Mouse (Mus musculus) hindbrain, postnatal 0 days (tissue): ENCODE results near the gene Kcnq2. TPM values are rescaled to one million over a fixed set of nuclear protein-coding genes. Genes with fewer than 3 reads are reported as not detected.

Experiments used
- ATAC-seq: fragments of 200-750 bp; cut with Nextera tagmentation; 2 replicates; pipeline ENCODE4 v1.8.0; 2017; ENCODE audit warnings: mild to moderate bottlenecking, moderate TSS enrichment, moderate library complexity
- DNase-seq: peaks from one replicate; pipeline ENCODE4 v3.0.0-alpha.2; 2015; ENCODE audit warnings: low spot score
- H3K27ac ChIP-seq: fragments of 300-500 bp; sonication (generic); 2 replicates; pipeline ENCODE4 v1.5.1; 2014; ENCODE audit warnings: mild to moderate bottlenecking
- H3K27me3 ChIP-seq: fragments of 300-500 bp; sonication (generic); 2 replicates; pipeline ENCODE4 v1.6.1; 2014; ENCODE audit warnings: low read length, mixed read lengths; ENCODE audit not compliant: insufficient read depth
- H3K36me3 ChIP-seq: fragments of 300-500 bp; sonication (generic); 2 replicates; pipeline ENCODE4 v1.6.1; 2014; ENCODE audit warnings: low read length, mixed read lengths; ENCODE audit not compliant: insufficient read depth
- H3K4me1 ChIP-seq: fragments of 300-500 bp; sonication (generic); 2 replicates; pipeline ENCODE4 v1.6.1; 2014; ENCODE audit warnings: antibody characterized with exemption, low read length, mixed read lengths; ENCODE audit not compliant: insufficient read depth
- H3K4me2 ChIP-seq: fragments of 300-500 bp; sonication (generic); 2 replicates; pipeline ENCODE4 v1.6.1; 2014; ENCODE audit warnings: low read depth, mild to moderate bottlenecking, low read length, moderate library complexity, mixed read lengths
- H3K4me3 ChIP-seq: fragments of 300-500 bp; sonication (generic); 2 replicates; pipeline ENCODE4 v1.5.1; 2014; ENCODE audit warnings: low read length
- H3K9ac ChIP-seq: fragments of 300-500 bp; sonication (generic); replicated peaks from 2 replicates; pipeline ENCODE4 v1.6.1; 2014; ENCODE audit warnings: mild to moderate bottlenecking, low read length, moderate library complexity, mixed read lengths
- H3K9me3 ChIP-seq: fragments of 300-500 bp; sonication (generic); 2 replicates; pipeline ENCODE4 v1.6.1; 2016; ENCODE audit warnings: low read length, mixed read lengths
- CTCF ChIP-seq: IDR thresholded peaks from 2 replicates; pipeline ENCODE4 v1.5.1; 2016; ENCODE audit warnings: antibody characterized with exemption, control low read depth, low read depth
- WGBS: fragments of 180-500 bp; shearing (Covaris S2); extraction: QIAGEN DNeasy Blood & Tissue Kit; methylation state at CpG from one replicate; pipeline ENCODE4 v1.1.7; 2014; 5-methylcytosine and 5-hydroxymethylcytosine counted together
- polyA plus RNA-seq: library from polyadenylated mRNA; unstranded; fragments of >200 nt; fragmentation: Nextera tagmentation; extraction: Ambion mirVana; gene quantifications from 2 replicates; pipeline ENCODE4 v1.2.1, GENCODE M21; 2015
- total RNA-seq: library from RNA; depleted of rRNA; stranded (reverse); fragments of >200 nt; gene quantifications from 2 replicates; pipeline ENCODE4 v1.2.3, GENCODE M21; 2014

Kcnq2 gene
- total and polyA plus RNA-seq, 2 experiments from 2014 or later: 34.6 to 142 TPM

DNA sequence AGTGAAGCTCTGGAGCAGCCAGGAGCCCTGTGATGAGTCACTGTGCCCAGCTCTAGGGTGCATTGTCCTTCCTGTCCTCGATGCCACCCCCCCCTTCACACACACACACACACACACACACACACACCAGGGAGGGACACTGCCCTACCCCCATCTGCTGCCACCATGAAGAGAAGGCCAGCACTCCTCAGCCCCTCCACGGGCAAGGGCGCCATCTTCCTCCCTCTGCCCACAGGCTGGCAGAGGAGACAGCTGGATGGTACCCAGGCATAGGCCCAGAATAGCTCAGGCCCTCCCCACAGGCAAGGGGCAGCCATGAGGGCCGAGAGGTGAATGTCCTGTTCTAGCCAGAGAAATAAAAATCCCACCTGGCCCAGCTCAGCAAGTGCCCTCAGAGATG is 20.7 kb upstream of the Kcnq2 start:
- peak; percentile 24 for ATAC-seq
- no peaks in the 10 kb centered on the region for H3K9me3 ChIP-seq
- H3K27me3 ChIP-seq: no peaks in the 10 kb centered on the region
- no peak for TF ChIP-seq CTCF
- 22% methylated on average over 3 of the region's 4 CpGs for WGBS
- peak overlapping the region; percentile 50 for H3K4me3 ChIP-seq
- peak overlapping the region; percentile 63 for H3K4me2 ChIP-seq
- H3K36me3 ChIP-seq: peaks cover 10% of the 10 kb centered on the region; the same call in 1 of the 2 replicates
- DNase-seq: no peak
- peak overlapping the region; percentile 87 for H3K27ac ChIP-seq
- peak overlapping the region; percentile 74 for H3K9ac ChIP-seq
- H3K4me1 ChIP-seq: peaks cover 32% of the 10 kb centered on the region

DNA sequence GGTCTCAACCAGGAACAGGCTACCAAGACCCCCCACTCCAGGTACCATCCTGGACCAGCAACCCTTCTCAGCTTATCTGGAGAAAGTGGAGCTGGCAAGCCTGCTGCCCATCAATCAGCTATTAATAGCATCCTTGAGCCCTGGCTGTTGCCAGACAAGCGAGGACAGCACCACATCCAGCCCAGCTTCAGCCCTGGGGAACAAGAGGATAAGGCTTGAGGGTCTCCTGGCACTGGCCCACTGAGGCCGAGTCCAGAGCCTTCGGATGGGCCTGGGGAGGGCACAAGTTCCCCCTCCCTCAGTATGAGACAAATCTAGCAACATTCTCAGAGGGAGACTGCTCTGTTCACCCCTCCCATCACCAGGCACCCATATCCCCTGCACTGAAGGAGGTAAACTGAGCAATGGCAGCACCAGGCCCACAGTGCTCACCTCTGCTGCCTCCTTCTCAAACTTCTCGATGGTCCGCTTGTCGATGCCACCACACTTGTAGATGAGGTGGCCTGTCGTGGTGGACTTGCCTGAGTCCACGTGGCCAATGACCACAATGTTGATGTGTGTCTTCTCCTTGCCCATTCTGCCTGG is 19.8 kb upstream of the Kcnq2 start:
- H3K27me3 ChIP-seq: no peaks in the 10 kb centered on the region
- H3K4me3 ChIP-seq: peak overlapping the region; percentile 50; the same call in 1 of the 2 replicates
- H3K9me3 ChIP-seq: no peaks in the 10 kb centered on the region
- 73% methylated on average over 8 of the region's 8 CpGs for WGBS
- H3K27ac ChIP-seq: no peak overlapping the region
- H3K9ac ChIP-seq: peak overlapping the region; percentile 7; the same call in 1 of the 2 replicates
- ATAC-seq: no peak
- H3K36me3 ChIP-seq: peaks cover 10% of the 10 kb centered on the region; the same call in 1 of the 2 replicates
- no peak for TF ChIP-seq CTCF
- peak overlapping the region; percentile 63 for H3K4me2 ChIP-seq
- no peak for DNase-seq
- H3K4me1 ChIP-seq: peaks cover 29% of the 10 kb centered on the region

DNA sequence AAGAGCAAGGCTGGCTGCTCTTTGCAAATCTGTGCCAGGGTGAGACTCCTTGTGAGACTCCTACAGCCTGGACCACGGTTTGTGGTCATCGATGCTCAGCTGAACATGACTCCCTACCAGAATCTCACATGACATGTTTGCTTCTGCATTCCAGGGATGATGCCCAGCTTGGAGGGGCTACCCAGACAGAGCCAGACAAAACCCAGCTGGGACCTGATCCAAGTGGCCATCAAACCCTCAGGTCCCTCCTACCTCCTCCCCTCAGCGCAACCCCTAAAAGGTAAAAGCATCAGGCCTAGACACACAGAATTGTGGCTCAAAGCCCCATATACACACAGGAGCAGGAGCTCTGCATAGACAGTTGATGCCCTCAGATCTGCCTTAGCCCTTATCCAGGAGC is 19.3 kb upstream of the Kcnq2 start:
- peak overlapping the region; percentile 63; the same call in 1 of the 2 replicates for H3K4me2 ChIP-seq
- H3K9me3 ChIP-seq: no peaks in the 10 kb centered on the region
- TF ChIP-seq CTCF: no peak
- H3K27me3 ChIP-seq: no peaks in the 10 kb centered on the region
- DNase-seq: no peak
- ATAC-seq: no peak
- H3K9ac ChIP-seq: peak overlapping the region; percentile 7; the same call in 1 of the 2 replicates
- no peak overlapping the region for H3K27ac ChIP-seq
- no peak overlapping the region for H3K4me3 ChIP-seq
- peaks cover 10% of the 10 kb centered on the region; the same call in 1 of the 2 replicates for H3K36me3 ChIP-seq
- H3K4me1 ChIP-seq: peaks cover 23% of the 10 kb centered on the region
- WGBS: 77% methylated on average over 3 of the region's 3 CpGs

DNA sequence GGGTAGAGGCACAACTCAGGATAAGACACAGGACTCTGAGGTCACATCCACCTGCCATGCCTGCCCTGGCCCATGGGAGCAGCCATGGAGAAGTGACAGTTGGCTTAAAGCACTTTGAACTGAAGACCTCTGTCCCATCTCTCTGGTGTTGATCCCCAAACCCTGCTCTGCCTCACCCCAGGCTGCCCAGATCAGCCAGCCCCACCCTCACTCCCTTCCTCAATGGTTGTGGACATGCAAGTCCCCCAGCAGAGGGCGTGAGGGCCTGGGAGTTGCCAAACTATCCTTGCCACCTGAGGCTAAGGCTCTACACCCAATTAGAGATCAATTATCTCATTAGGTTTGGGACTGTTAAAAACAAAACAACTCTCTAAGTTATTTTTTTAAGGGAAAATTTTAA is 18.7 kb upstream of the Kcnq2 start:
- ATAC-seq (no peak), DNase-seq (peak; percentile 59)
- H3K27ac ChIP-seq: no peak overlapping the region
- H3K4me1 ChIP-seq: peaks cover 22% of the 10 kb centered on the region
- H3K9me3 ChIP-seq: no peaks in the 10 kb centered on the region
- peak overlapping the region; percentile 63; the same call in 1 of the 2 replicates for H3K4me2 ChIP-seq
- TF ChIP-seq CTCF: peak; percentile 65
- H3K9ac ChIP-seq: no peak overlapping the region
- H3K4me3 ChIP-seq: no peak overlapping the region
- no peaks in the 10 kb centered on the region for H3K27me3 ChIP-seq
- H3K36me3 ChIP-seq: peaks cover 10% of the 10 kb centered on the region; the same call in 1 of the 2 replicates
- WGBS: 13% methylated on average over 1 of the region's 1 CpGs

DNA sequence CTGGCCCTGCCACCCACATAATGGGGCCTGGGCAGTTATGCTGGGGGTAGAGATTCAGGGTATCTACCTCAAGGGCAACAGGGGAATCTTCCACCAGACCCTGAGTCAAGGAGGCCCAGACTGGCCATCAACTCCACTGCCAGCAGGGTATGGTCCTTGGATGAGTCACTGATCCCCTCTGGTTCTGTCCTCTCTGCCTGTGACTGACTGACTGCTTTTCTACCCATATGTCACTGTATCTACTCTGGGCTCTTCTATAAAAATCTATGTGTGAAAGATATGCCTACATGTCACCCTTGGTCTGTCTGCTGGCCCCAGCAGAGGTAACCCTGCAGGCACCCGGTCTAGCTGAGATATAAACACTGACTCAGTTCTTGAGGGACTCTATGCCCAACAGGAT is 18.0 kb upstream of the Kcnq2 start:
- H3K27me3 ChIP-seq: no peaks in the 10 kb centered on the region
- DNase-seq (no peak), ATAC-seq (no peak)
- H3K4me1 ChIP-seq: peaks cover 18% of the 10 kb centered on the region
- no peak overlapping the region for H3K9ac ChIP-seq
- H3K27ac ChIP-seq: no peak overlapping the region
- H3K4me2 ChIP-seq: no peak overlapping the region
- no peaks in the 10 kb centered on the region for H3K9me3 ChIP-seq
- 97% methylated on average over 1 of the region's 1 CpGs for WGBS
- peaks cover 10% of the 10 kb centered on the region; the same call in 1 of the 2 replicates for H3K36me3 ChIP-seq
- no peak for TF ChIP-seq CTCF
- no peak overlapping the region for H3K4me3 ChIP-seq

DNA sequence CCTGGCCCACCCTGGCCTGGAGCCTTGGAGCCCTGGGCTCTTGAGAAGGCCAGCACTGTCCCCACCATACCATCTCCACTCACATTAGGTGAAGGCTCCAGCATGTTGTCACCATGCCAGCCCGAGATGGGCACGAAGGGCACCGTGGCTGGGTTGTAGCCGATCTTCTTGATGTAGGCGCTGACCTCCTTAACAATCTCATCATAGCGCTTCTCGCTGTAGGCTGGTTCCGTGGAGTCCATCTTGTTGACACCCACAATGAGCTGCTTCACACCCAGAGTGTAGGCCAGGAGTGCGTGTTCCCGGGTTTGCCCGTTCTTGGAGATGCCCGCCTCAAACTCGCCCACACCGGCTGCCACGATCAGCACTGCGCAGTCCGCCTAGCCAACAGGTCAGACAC is 17.6 kb upstream of the Kcnq2 start:
- ATAC-seq (no peak), DNase-seq (no peak)
- Histone ChIP-seq H3K4me1 (peaks cover 14% of the 10 kb centered on the region), H3K4me2 (no peak overlapping the region), H3K36me3 (peaks cover 10% of the 10 kb centered on the region; the same call in 1 of the 2 replicates), H3K27me3 (no peaks in the 10 kb centered on the region), H3K9me3 (no peaks in the 10 kb centered on the region), H3K27ac (no peak overlapping the region), H3K4me3 (no peak overlapping the region), H3K9ac (no peak overlapping the region)
- 93% methylated on average over 17 of the region's 17 CpGs for WGBS
- no peak for TF ChIP-seq CTCF

DNA sequence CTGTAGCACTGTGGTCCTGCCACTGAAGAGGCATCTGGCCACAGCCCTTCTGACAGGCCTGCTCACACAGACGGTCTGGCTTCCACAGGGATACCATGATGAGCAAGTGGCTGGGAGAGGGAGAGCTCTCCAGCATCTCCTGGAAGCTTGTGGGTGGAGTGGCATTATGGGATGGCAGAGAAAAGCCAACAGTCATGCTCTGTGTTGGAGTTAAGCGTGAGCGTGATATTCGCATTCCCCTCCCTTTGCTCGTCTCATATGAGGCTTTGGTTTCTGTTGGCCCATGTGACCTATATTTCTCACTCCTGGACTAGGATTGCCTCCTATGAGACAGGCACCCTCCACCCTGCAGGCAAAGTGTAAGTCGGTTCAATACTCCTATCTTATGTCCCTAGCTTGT is 15.2 kb upstream of the Kcnq2 start:
- no peak for ATAC-seq
- no peak for TF ChIP-seq CTCF
- 77% methylated on average over 6 of the region's 6 CpGs for WGBS

More for the DNA sequence above, 15.2 kb upstream of the Kcnq2 start:
- peaks cover 6% of the 10 kb centered on the region for H3K4me1 ChIP-seq
- H3K27ac ChIP-seq: no peak overlapping the region
- H3K9me3 ChIP-seq: no peaks in the 10 kb centered on the region
- no peak for DNase-seq
- no peak overlapping the region for H3K4me3 ChIP-seq
- H3K4me2 ChIP-seq: no peak overlapping the region
- peaks cover 10% of the 10 kb centered on the region; the same call in 1 of the 2 replicates for H3K36me3 ChIP-seq
- no peak overlapping the region for H3K9ac ChIP-seq
- H3K27me3 ChIP-seq: no peaks in the 10 kb centered on the region
